Mouse (Mus musculus): Measurements from ENCODE around the gene Atp5h. TPM values are rescaled to one million over a fixed set of nuclear protein-coding genes. Genes with fewer than 3 reads are reported as not detected.

Gene Atp5h
- polyA plus RNA-seq, 1 experiment from 2014 or later = 962 TPM

DNA sequence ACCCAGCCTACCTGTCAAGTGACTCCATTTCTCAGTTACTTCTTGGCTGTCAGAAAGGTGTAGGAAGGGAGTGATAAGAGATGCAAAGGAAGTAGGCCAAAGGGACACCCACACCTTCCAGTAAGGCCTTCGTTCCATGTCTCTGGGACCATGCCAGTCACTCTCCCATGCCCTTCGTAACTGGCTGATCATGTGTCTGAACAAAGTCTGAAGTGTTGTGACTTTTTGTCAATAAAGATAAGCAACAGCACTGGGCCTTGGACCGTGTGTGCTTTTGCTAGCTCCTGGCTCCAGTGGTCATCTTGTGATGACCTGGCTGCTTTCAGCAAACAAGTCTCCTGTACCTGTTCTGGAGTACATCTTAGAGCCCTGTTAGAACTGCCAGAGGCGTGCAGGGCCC lies 13.1 kb upstream of the Atp5h start:
- H3K9me3 ChIP-seq (ENCODE audit: control insufficient read depth, low read length) = no peaks in the 10 kb centered on the region
- H3K4me1 ChIP-seq (ENCODE audit: control insufficient read depth, insufficient read depth, low read length) = 0 out of 2 replicates have a peak, but pooled peaks cover 6% of the 10 kb centered on the region
- H3K9ac ChIP-seq (ENCODE audit: low read depth, low read length) = no peak overlapping the region
- 87% methylated on average over 4 of the region's 4 CpGs for WGBS
- no peaks in the 10 kb centered on the region for H3K27me3 ChIP-seq (ENCODE audit: control insufficient read depth, insufficient read depth, low read length)
- no peak overlapping the region for H3K4me2 ChIP-seq (replicated peaks; ENCODE audit: low read depth, low read length)
- no peak for ATAC-seq (ENCODE audit: low FRiP score, low TSS enrichment)
- H3K36me3 ChIP-seq (ENCODE audit: control insufficient read depth, insufficient read depth, low read length) = peaks cover 38% of the 10 kb centered on the region
- H3K27ac ChIP-seq (ENCODE audit: low read depth, low read length) = no peak overlapping the region
- H3K4me3 ChIP-seq (ENCODE audit: low read length) = no peak overlapping the region

DNA sequence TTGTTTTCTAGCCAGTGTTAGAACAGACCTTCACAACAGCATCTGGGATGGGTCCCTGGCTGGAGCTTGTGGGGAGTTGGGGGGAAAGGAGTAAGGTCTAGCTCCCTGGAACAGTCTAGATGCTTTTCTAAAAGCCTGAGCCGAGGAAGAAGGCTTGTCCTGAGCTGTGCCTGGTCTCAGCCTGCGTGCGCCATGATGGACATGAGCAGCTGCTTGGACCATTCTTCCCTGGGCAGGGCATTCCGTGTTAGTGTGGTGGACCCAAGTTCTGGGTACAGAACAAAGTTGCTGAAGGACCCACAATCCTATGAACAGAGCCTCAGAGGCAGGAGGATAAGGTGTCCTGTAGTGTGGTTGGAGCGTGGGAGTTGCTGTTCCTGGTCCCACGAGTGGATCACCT lies 10.8 kb upstream of the Atp5h start:
- ATAC-seq (ENCODE audit: low FRiP score, low TSS enrichment) = no peak
- H3K36me3 ChIP-seq (ENCODE audit: control insufficient read depth, insufficient read depth, low read length) = peaks cover 57% of the 10 kb centered on the region
- no peaks in the 10 kb centered on the region for H3K9me3 ChIP-seq (ENCODE audit: control insufficient read depth, low read length)
- 0 out of 2 replicates have a peak, but pooled peaks cover 3% of the 10 kb centered on the region for H3K4me1 ChIP-seq (ENCODE audit: control insufficient read depth, insufficient read depth, low read length)
- H3K4me2 ChIP-seq (replicated peaks; ENCODE audit: low read depth, low read length) = no peak overlapping the region
- no peak overlapping the region for H3K27ac ChIP-seq (ENCODE audit: low read depth, low read length)
- 94% methylated on average over 6 of the region's 6 CpGs for WGBS
- no peak overlapping the region for H3K9ac ChIP-seq (ENCODE audit: low read depth, low read length)
- no peak overlapping the region for H3K4me3 ChIP-seq (ENCODE audit: low read length)
- H3K27me3 ChIP-seq (ENCODE audit: control insufficient read depth, insufficient read depth, low read length) = no peaks in the 10 kb centered on the region

DNA sequence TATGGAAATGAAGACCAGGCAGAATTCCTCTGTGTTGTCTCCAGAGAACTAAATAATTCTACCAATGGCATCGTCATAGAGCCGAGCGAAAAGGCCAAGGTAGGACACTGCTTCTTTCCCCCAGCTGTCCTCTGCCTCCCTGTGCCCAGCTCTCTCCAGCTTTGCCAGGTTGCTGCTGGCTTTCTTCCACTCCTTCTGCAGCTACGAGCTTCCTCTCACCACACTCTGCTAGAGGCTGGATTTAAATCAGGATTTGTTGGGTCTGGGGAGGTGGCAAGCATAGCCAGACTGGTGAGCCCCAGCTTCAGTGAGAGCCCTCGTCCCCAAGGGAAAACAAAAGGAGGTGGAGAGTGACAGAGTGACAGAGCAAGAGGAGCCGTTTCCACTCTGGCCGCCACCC lies 9.5 kb upstream of the Atp5h start:
- peaks cover 68% of the 10 kb centered on the region for H3K36me3 ChIP-seq (ENCODE audit: control insufficient read depth, insufficient read depth, low read length)
- H3K9ac ChIP-seq (ENCODE audit: low read depth, low read length) = no peak overlapping the region
- WGBS = 85% methylated on average over 7 of the region's 7 CpGs
- H3K27ac ChIP-seq (ENCODE audit: low read depth, low read length) = no peak overlapping the region
- H3K4me1 ChIP-seq (ENCODE audit: control insufficient read depth, insufficient read depth, low read length) = no peaks in the 10 kb centered on the region
- no peak overlapping the region for H3K4me3 ChIP-seq (ENCODE audit: low read length)
- H3K9me3 ChIP-seq (ENCODE audit: control insufficient read depth, low read length) = no peaks in the 10 kb centered on the region
- no peaks in the 10 kb centered on the region for H3K27me3 ChIP-seq (ENCODE audit: control insufficient read depth, insufficient read depth, low read length)
- no peak overlapping the region for H3K4me2 ChIP-seq (replicated peaks; ENCODE audit: low read depth, low read length)
- ATAC-seq (ENCODE audit: low FRiP score, low TSS enrichment) = no peak

DNA sequence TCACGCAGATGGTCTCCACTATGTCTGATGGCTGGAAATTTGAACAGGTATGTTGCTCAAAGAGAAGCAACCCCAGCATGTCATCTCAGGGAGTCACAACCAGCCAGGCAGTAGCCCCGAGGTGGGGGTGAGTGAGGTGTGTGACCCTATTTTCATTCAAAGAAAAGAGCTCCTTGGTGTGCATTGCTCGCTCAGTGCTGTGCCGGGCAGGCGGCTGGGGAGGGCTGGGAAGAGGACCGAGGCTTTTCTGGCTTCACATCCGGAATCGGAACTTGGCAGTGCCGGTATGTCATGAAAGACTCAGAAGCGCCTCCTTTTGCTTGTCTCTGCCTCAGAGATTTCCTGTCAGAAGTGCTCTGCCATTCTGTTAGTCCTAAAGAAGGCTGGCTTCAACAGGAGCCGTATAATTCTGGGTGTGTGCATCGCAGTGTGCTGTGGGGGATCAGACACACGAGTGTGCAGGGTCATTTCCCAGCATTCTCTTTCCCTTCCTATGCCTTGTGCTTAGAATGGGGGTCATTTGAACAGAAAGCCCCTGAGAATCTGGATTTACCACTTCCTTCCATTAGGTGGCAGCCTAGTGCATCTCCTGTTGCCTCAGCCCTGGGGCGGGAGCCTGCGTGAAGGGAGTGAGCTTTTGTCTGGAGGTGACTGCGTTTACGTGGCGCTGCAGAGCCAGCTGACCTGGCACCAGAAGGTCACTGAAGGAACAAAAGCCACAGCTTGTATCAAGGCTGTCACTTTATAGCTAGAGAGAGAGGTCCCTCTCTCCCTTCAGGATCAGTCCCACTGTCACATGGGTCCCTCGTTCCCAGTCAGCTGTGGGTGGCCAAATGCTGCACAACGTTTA lies 7.9 kb upstream of the Atp5h start:
- H3K4me1 ChIP-seq (ENCODE audit: control insufficient read depth, insufficient read depth, low read length) = no peaks in the 10 kb centered on the region
- ATAC-seq (ENCODE audit: low FRiP score, low TSS enrichment) = peak; percentile 73
- no peaks in the 10 kb centered on the region for H3K27me3 ChIP-seq (ENCODE audit: control insufficient read depth, insufficient read depth, low read length)
- H3K36me3 ChIP-seq (ENCODE audit: control insufficient read depth, insufficient read depth, low read length) = peaks cover 77% of the 10 kb centered on the region
- 0 out of 2 replicates have a peak overlapping the region, but pooled peaks have one; percentile 14 for H3K9ac ChIP-seq (ENCODE audit: low read depth, low read length)
- no peak overlapping the region for H3K4me2 ChIP-seq (replicated peaks; ENCODE audit: low read depth, low read length)
- H3K4me3 ChIP-seq (ENCODE audit: low read length) = no peak overlapping the region
- 42% methylated on average over 20 of the region's 20 CpGs for WGBS
- peak overlapping the region; percentile 37 for H3K27ac ChIP-seq (ENCODE audit: low read depth, low read length)
- no peaks in the 10 kb centered on the region for H3K9me3 ChIP-seq (ENCODE audit: control insufficient read depth, low read length)

DNA sequence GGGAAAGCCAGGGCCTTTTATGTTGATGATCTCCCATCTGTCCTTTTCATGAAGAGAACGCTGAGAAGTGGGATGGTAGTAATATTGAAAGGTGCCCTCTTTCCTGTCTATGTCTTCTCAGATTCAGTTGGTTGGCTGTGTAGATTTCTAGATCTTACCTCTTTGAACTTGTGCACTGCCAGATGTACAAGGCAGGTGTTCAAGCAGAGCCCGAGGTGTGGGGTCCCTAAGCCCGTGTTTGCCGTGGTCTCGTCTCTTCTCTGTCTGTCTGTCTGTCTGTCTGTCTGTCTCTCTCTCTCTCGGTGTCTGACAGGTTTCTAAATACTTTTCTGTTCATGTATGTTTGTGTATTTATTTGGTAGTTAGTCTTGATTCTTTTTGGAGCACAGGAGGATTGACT lies 5.9 kb upstream of the Atp5h start:
- Histone ChIP-seq H3K36me3 (ENCODE audit: control insufficient read depth, insufficient read depth, low read length) (peaks cover 67% of the 10 kb centered on the region), H3K27me3 (ENCODE audit: control insufficient read depth, insufficient read depth, low read length) (no peaks in the 10 kb centered on the region), H3K4me1 (ENCODE audit: control insufficient read depth, insufficient read depth, low read length) (peaks cover 11% of the 10 kb centered on the region), H3K4me2 (replicated peaks; ENCODE audit: low read depth, low read length) (no peak overlapping the region), H3K9me3 (ENCODE audit: control insufficient read depth, low read length) (no peaks in the 10 kb centered on the region), H3K27ac (ENCODE audit: low read depth, low read length) (no peak overlapping the region), H3K9ac (ENCODE audit: low read depth, low read length) (no peak overlapping the region), H3K4me3 (ENCODE audit: low read length) (no peak overlapping the region)
- no peak for ATAC-seq (ENCODE audit: low FRiP score, low TSS enrichment)
- 82% methylated on average over 6 of the region's 6 CpGs for WGBS

DNA sequence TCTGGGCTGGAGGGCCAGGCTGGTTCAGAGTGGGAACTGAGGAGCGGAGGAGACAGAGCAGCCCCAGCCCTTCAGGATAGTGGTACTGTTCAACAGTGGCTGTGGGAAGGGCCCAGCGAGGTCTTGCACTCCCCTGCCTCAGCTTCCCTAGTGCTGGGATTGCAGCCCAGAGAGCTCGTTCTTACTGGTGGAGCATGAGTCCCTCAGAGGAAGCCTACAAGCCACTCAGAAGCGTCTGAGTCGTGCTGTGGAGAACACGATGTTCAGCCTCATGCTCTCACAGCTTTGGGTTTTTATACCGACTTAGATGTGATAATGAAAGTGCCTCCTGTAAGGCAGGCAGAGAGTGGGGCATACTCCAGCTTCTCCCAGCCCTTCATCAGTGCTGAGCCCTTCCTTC lies 4.9 kb upstream of the Atp5h start:
- Histone ChIP-seq H3K36me3 (ENCODE audit: control insufficient read depth, insufficient read depth, low read length) (peaks cover 57% of the 10 kb centered on the region), H3K9me3 (ENCODE audit: control insufficient read depth, low read length) (no peaks in the 10 kb centered on the region), H3K4me3 (ENCODE audit: low read length) (no peak overlapping the region), H3K9ac (ENCODE audit: low read depth, low read length) (no peak overlapping the region), H3K4me1 (ENCODE audit: control insufficient read depth, insufficient read depth, low read length) (peaks cover 11% of the 10 kb centered on the region), H3K4me2 (replicated peaks; ENCODE audit: low read depth, low read length) (no peak overlapping the region), H3K27me3 (ENCODE audit: control insufficient read depth, insufficient read depth, low read length) (no peaks in the 10 kb centered on the region), H3K27ac (ENCODE audit: low read depth, low read length) (no peak overlapping the region)
- 84% methylated on average over 7 of the region's 7 CpGs for WGBS
- ATAC-seq (ENCODE audit: low FRiP score, low TSS enrichment) = no peak

DNA sequence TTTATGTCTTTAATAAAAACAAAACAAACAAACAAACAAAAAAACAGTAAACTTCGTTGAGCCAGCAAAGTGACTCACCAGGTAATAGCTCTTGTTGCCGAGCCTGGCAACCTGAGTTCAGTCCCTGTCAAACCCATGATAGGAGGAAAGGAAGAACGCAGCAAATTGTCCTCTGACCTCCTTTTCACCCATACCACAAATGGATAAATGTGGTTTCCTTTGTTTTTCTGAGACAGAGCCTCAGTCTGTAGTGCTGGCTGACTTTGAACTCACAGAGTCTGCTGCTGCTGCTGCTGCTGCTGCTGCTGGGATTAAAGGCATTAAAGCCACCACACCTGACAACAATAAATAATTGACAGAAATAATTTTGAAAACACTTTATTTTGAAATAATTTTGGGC lies 3.3 kb upstream of the Atp5h start:
- no peaks in the 10 kb centered on the region for H3K27me3 ChIP-seq (ENCODE audit: control insufficient read depth, insufficient read depth, low read length)
- ATAC-seq (ENCODE audit: low FRiP score, low TSS enrichment) = no peak
- 83% methylated on average over 3 of the region's 3 CpGs for WGBS
- no peaks in the 10 kb centered on the region for H3K9me3 ChIP-seq (ENCODE audit: control insufficient read depth, low read length)
- H3K4me3 ChIP-seq (ENCODE audit: low read length) = no peak overlapping the region
- no peak overlapping the region for H3K4me2 ChIP-seq (replicated peaks; ENCODE audit: low read depth, low read length)
- peaks cover 45% of the 10 kb centered on the region for H3K36me3 ChIP-seq (ENCODE audit: control insufficient read depth, insufficient read depth, low read length)
- no peak overlapping the region for H3K9ac ChIP-seq (ENCODE audit: low read depth, low read length)
- H3K4me1 ChIP-seq (ENCODE audit: control insufficient read depth, insufficient read depth, low read length) = peaks cover 21% of the 10 kb centered on the region
- no peak overlapping the region for H3K27ac ChIP-seq (ENCODE audit: low read depth, low read length)

DNA sequence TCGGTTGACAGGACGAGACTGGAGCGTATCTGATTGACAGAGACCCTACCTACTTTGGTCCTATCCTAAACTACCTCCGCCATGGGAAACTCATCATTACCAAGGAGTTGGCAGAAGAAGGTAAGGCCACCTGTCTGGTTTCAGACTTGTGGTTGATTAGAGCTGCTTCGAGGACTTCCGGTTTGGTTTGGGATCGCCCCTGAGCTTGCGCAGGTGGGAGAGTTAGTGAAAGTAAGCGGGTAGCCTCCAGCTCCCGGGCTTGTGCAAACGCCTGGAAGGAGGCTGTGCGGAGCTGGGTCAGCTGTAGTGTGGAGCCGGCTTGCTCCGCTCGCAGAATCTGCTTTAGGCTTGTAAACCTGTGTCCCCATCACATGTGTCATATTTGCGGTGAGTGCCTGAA lies 2.2 kb upstream of the Atp5h start:
- H3K27ac ChIP-seq (ENCODE audit: low read depth, low read length) = no peak overlapping the region
- H3K4me1 ChIP-seq (ENCODE audit: control insufficient read depth, insufficient read depth, low read length) = peaks cover 21% of the 10 kb centered on the region
- H3K4me3 ChIP-seq (ENCODE audit: low read length) = no peak overlapping the region
- no peaks in the 10 kb centered on the region for H3K9me3 ChIP-seq (ENCODE audit: control insufficient read depth, low read length)
- H3K9ac ChIP-seq (ENCODE audit: low read depth, low read length) = no peak overlapping the region; the same call in 1 of the 2 replicates
- no peak overlapping the region for H3K4me2 ChIP-seq (replicated peaks; ENCODE audit: low read depth, low read length)
- no peaks in the 10 kb centered on the region for H3K27me3 ChIP-seq (ENCODE audit: control insufficient read depth, insufficient read depth, low read length)
- no peak for ATAC-seq (ENCODE audit: low FRiP score, low TSS enrichment)
- peaks cover 48% of the 10 kb centered on the region for H3K36me3 ChIP-seq (ENCODE audit: control insufficient read depth, insufficient read depth, low read length)
- 92% methylated on average over 16 of the region's 16 CpGs for WGBS

DNA sequence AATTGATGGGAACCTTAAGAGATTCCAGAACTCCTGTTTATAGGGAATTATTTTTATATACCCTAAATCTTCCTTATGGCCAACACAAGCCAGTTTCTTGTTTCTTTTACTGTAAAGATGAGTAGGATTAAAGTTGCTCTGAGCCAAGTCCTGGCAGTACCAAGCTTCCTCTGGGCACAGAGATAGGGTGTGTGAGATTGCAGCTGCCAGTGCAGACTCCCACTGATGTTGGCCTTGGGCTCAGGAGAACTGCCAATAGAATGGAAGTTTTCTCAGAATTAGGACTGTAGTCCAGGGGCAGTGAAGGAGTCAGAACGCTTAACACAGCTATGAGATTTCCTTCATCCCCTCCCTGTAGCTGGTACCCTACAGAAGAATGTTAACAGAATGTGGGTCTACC lies 1.6 kb upstream of the Atp5h start:
- H3K36me3 ChIP-seq (ENCODE audit: control insufficient read depth, insufficient read depth, low read length) = peaks cover 48% of the 10 kb centered on the region
- 65% methylated on average over 1 of the region's 1 CpGs for WGBS
- peaks cover 21% of the 10 kb centered on the region for H3K4me1 ChIP-seq (ENCODE audit: control insufficient read depth, insufficient read depth, low read length)
- peak overlapping the region; percentile 89; the same call in 1 of the 2 replicates for H3K9ac ChIP-seq (ENCODE audit: low read depth, low read length)
- ATAC-seq (ENCODE audit: low FRiP score, low TSS enrichment) = no peak
- H3K27ac ChIP-seq (ENCODE audit: low read depth, low read length) = no peak overlapping the region
- H3K27me3 ChIP-seq (ENCODE audit: control insufficient read depth, insufficient read depth, low read length) = no peaks in the 10 kb centered on the region
- peak overlapping the region; percentile 93; the same call in 1 of the 2 replicates for H3K4me3 ChIP-seq (ENCODE audit: low read length)
- H3K9me3 ChIP-seq (ENCODE audit: control insufficient read depth, low read length) = no peaks in the 10 kb centered on the region
- H3K4me2 ChIP-seq (replicated peaks; ENCODE audit: low read depth, low read length) = peak overlapping the region; percentile 88
